8 mouse cellular contexts compared by ENCODE assay signal in genomic region chr15:77798664-77799490, GRCm38 (mm10). TPM values are rescaled to one million over a fixed set of nuclear protein-coding genes. Genes with fewer than 3 reads are reported as not detected.
DNase-seq lines count a peak whose midpoint lies in the region; ATAC-seq and TF ChIP-seq lines count a peak whose summit lies in the region.

No protein-coding gene starts in this region.

- H3K9ac ChIP-seq in hindbrain, embryonic 12.5 days: peak overlapping the region; percentile 42
- H3K9ac ChIP-seq in limb, embryonic 13.5 days: peak overlapping the region; percentile 54
- no peak overlapping the region for H3K9ac ChIP-seq in midbrain, embryonic 12.5 days (replicated peaks)

- 0 out of 2 replicates have a peak overlapping the region, but pooled peaks have one; percentile 19 for H3K4me2 ChIP-seq in hindbrain, embryonic 12.5 days (replicated peaks)
- H3K4me2 ChIP-seq in limb, embryonic 13.5 days (replicated peaks): peak overlapping the region; percentile 38
- H3K4me2 ChIP-seq in midbrain, embryonic 12.5 days (replicated peaks): no peak overlapping the region

- H3K36me3 ChIP-seq in hindbrain, embryonic 12.5 days: peaks cover 22% of the 10 kb centered on the region; the same call in 1 of the 2 replicates
- H3K36me3 ChIP-seq in limb, embryonic 13.5 days: peaks cover 51% of the 10 kb centered on the region
- peaks cover 14% of the 10 kb centered on the region; the same call in 1 of the 2 replicates for H3K36me3 ChIP-seq in midbrain, embryonic 12.5 days

- no peaks in the 10 kb centered on the region for H3K9me3 ChIP-seq in hindbrain, embryonic 12.5 days (replicated peaks)
- no peaks in the 10 kb centered on the region for H3K9me3 ChIP-seq in limb, embryonic 13.5 days
- H3K9me3 ChIP-seq in midbrain, embryonic 12.5 days: no peaks in the 10 kb centered on the region

- no peak for TF ChIP-seq CTCF in embryonic fibroblast, embryonic 13.5 days (IDR thresholded peaks at IDR 0.05; ENCODE audit: borderline replicate concordance, insufficient read depth, low read length)

- peaks cover 59% of the 10 kb centered on the region for H3K4me1 ChIP-seq in embryonic fibroblast, embryonic 13.5 days (ENCODE audit: control insufficient read depth, insufficient read depth, low read length)
- H3K4me1 ChIP-seq in hindbrain, embryonic 12.5 days: peaks cover 28% of the 10 kb centered on the region
- H3K4me1 ChIP-seq in limb, embryonic 13.5 days: peaks cover 64% of the 10 kb centered on the region
- H3K4me1 ChIP-seq in midbrain, embryonic 12.5 days: peaks cover 16% of the 10 kb centered on the region

- peak; percentile 73 for DNase-seq in adrenal gland, adult 2 months
- DNase-seq in adrenal gland, adult 8-10 months: no peak
- DNase-seq in Muller cell, postnatal 12 days (ENCODE audit: inconsistent ontology term): peak; percentile 98
- DNase-seq in thymus, postnatal 4 days: peak; percentile 81

- peak; percentile 47; the same call in 1 of the 2 replicates for ATAC-seq in hindbrain, embryonic 12.5 days (ENCODE audit: low FRiP score)
- peak; percentile 86 for ATAC-seq in limb, embryonic 13.5 days (ENCODE audit: low FRiP score, low read depth)
- no peak for ATAC-seq in midbrain, embryonic 12.5 days (ENCODE audit: low FRiP score, low read depth)

- no peak overlapping the region for H3K4me3 ChIP-seq in embryonic fibroblast, embryonic 13.5 days (ENCODE audit: insufficient read depth, low read length)
- H3K4me3 ChIP-seq in hindbrain, embryonic 12.5 days: no peak overlapping the region
- no peak overlapping the region for H3K4me3 ChIP-seq in limb, embryonic 13.5 days
- H3K4me3 ChIP-seq in midbrain, embryonic 12.5 days: no peak overlapping the region

- H3K27me3 ChIP-seq in hindbrain, embryonic 12.5 days: no peaks in the 10 kb centered on the region
- H3K27me3 ChIP-seq in limb, embryonic 13.5 days: no peaks in the 10 kb centered on the region
- H3K27me3 ChIP-seq in midbrain, embryonic 12.5 days: no peaks in the 10 kb centered on the region

- WGBS in hindbrain, embryonic 12.5 days: 21% methylated on average over 14 of the region's 14 CpGs
- WGBS in limb, embryonic 13.5 days: 14% methylated on average over 14 of the region's 14 CpGs
- WGBS in midbrain, embryonic 12.5 days: 32% methylated on average over 14 of the region's 14 CpGs

- H3K27ac ChIP-seq in embryonic fibroblast, embryonic 13.5 days (ENCODE audit: insufficient read depth, low read length): peak overlapping the region; percentile 95
- H3K27ac ChIP-seq in hindbrain, embryonic 12.5 days: peak overlapping the region; percentile 83
- H3K27ac ChIP-seq in limb, embryonic 13.5 days: peak overlapping the region; percentile 97
- peak overlapping the region; percentile 63 for H3K27ac ChIP-seq in midbrain, embryonic 12.5 days (replicated peaks)

- no peak for TF ChIP-seq POLR2A in embryonic fibroblast, embryonic 13.5 days (IDR thresholded peaks at IDR 0.05; ENCODE audit: low read depth, low read length)

RNA-seq across cellular contexts. Expression of gene Apol8, which starts 42.1 kb away (rescaled TPM):
- total RNA-seq in adrenal gland, adult 2 months (2021): not detected
- polyA plus RNA-seq in adrenal gland, adult 2 months (2012; rRNA removed): not detected in 2 replicates
- under 1 TPM; 0.14 to 0.43 (median 0.15) TPM for total RNA-seq in adrenal gland, adult 8-10 months (2022)
- polyA plus RNA-seq in embryonic fibroblast, embryonic 13.5 days (2011; ENCODE audit: insufficient read length, low read depth, missing spikeins): 0.58 and 2.6 TPM in 2 replicates
- 0.22 and 0.47 TPM in 2 replicates for polyA plus RNA-seq in hindbrain, embryonic 12.5 days (2016; fragmentation: Nextera tagmentation; extraction: Ambion mirVana)
- 0.18 TPM in 1 of 2 replicates, not detected in the other for polyA plus RNA-seq in limb, embryonic 13.5 days (2015; fragmentation: Nextera tagmentation; extraction: Ambion mirVana)
- 0.22 and 0.40 TPM in 2 replicates for polyA plus RNA-seq in midbrain, embryonic 12.5 days (2016; fragmentation: Nextera tagmentation; extraction: Ambion mirVana)

RNA-seq across cellular contexts. Expression of gene Myh9, which starts 43.1 kb away (rescaled TPM):
- 100 to 1,000 TPM; 280 to 306 TPM for total RNA-seq in adrenal gland, adult 2 months (2021)
- 45.4 and 51.9 TPM in 2 replicates for polyA plus RNA-seq in adrenal gland, adult 2 months (2012; rRNA removed)
- 100 to 1,000 TPM; 304 to 366 (median 340) TPM for total RNA-seq in adrenal gland, adult 8-10 months (2022)
- polyA plus RNA-seq in embryonic fibroblast, embryonic 13.5 days (2011; ENCODE audit: insufficient read length, low read depth, missing spikeins): 718 and 1,071 TPM in 2 replicates
- polyA plus RNA-seq in hindbrain, embryonic 12.5 days (2016; fragmentation: Nextera tagmentation; extraction: Ambion mirVana): 32.0 and 33.5 TPM in 2 replicates
- 34.1 and 38.1 TPM in 2 replicates for polyA plus RNA-seq in limb, embryonic 13.5 days (2015; fragmentation: Nextera tagmentation; extraction: Ambion mirVana)
- polyA plus RNA-seq in midbrain, embryonic 12.5 days (2016; fragmentation: Nextera tagmentation; extraction: Ambion mirVana): 24.9 and 29.1 TPM in 2 replicates

Comparison
In these comparisons a context has a peak if more than half of its experiments do, and no peak if none do; other contexts are left out.
1. RNA of gene Myh9, which starts 43.1 kb away (polyA plus RNA-seq): 718 to 1,071 TPM in embryonic fibroblast, embryonic 13.5 days; 45.4 to 51.9 TPM in adrenal gland, adult 2 months, 34.1 to 38.1 TPM in limb, embryonic 13.5 days, 32.0 to 33.5 TPM in hindbrain, embryonic 12.5 days and 24.9 to 29.1 TPM in midbrain, embryonic 12.5 days; every median in the first group is over 10 times any median in the second.
2. Peak in every context shown above with its lines, with median percentiles within 50 percentile points of each other: H3K27ac ChIP-seq.